Mouse (Mus musculus): Measurements from ENCODE around the gene Itk.
"Not testable (repeated sequence)": the region's sequence is repeated elsewhere in the genome, so short reads cannot be mapped to it uniquely, and the experiment has no call there.

The Itk gene

DNA sequence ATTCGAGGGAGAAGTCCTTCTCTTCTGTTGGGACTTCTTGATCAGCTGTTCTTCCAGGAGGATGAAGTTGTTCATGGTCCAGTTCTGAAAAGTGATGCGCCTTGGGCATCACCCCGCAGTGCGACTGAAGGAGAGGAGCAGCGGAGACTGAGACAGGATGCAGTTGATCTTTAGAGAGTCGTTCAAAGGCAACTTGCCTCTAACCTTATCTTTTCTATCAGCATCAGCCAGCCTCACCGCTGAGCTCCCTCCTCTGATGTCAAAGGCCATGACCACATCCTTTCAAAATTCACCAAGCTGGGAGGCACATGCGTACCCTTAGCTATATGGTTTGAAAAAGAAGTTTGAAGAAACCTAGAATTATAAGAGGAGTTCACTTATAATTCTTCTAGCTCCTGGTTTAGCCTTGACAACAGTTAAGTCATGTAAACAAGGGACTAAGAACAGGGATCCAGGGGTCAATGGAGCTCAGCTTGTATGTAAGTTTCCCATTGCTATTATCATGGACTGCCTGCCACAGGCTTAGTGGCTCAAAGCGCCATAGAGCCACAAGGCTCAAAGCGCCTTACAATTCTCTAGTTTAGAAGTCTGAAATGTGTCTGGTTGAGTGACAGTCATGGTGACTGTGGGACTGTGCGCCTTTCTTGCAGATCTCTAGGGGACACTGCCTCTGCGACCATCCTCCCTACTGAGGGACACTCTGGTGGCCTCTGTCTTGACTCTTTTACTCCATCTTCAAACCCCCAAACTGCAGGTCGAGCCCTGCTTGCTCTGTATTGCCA is at the start of gene Itk:
TSS of gene Itk (minus strand) at position 180 of the 782 bp plus-strand sequence.
- in situ Hi-C loops (cut with MboI; ENCODE audit: low sequenced_read_pairs) = no loop called here

DNA sequence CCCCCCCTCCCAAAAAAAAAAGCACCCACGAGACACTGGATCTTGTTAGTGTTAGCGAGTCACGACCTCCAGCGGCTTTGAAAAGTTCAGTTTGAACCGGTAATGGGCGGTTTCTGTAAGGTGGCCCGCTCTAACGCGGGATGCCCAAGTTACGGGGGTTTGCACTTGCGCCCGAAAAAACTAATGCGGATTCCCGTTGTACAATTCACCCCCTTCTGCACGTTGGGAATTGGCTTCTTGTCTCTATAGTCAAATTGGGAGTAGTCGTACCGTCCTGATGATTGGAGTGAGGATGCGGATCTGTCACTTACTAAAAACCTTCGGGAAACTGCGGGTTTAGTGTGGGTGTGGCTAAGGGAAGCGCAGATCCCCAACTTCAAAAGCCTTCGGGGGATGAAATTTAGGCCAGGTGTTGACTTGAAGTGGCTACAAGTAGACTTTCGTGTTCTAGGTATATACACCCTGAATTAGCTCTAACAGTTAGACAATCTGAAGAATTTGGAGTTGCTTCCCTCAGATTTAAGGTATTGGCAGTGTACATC is 48.2 kb upstream of the Itk start:
- in situ Hi-C loops (cut with MboI; ENCODE audit: low sequenced_read_pairs) = loop anchor here (10.0 kb wide), 1 partner anchor 133 kb away; no protein-coding TSS in a partner anchor

DNA sequence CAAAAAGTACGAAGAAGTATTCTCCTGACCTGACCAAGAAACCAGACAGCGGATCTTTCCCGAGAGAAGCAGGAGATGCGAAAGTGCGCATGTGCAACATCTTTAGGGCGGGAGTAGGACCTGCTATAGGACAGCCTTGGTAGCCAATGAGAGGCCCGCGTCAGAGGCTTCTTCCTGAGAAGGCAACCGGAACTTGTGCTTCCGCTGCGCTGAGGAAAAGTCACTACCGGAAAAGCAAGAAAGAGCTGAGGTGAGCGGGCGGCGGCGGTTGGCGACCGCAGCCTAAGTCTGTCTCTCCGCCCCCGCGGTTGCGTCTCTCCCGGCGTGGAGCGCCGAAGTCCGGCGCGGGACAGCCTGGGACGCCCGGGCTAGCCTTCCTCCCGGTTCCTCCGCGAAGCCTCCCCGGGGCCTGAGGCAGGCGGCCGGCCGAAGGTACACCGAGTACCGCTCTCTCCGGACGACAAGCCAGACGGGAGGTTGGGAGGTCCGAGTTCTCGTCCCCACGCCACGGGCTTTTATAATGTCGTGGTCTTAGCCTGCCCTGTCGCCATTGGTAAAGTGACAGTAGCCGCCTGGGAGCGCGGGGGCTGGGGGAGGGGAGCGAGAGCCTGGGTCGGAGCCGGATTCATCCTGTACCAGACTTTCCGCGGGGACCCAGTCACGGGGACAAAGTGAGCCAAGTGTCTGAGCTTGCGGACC is 47.6 kb upstream of the Itk start, which contains the start of gene Med7:
TSS of gene Med7 (plus strand) at position 166 of the 699 bp plus-strand sequence.
- in situ Hi-C loops (cut with MboI; ENCODE audit: low sequenced_read_pairs) = loop anchor here (10.0 kb wide), 1 partner anchor 132 kb away; no protein-coding TSS in a partner anchor

DNA sequence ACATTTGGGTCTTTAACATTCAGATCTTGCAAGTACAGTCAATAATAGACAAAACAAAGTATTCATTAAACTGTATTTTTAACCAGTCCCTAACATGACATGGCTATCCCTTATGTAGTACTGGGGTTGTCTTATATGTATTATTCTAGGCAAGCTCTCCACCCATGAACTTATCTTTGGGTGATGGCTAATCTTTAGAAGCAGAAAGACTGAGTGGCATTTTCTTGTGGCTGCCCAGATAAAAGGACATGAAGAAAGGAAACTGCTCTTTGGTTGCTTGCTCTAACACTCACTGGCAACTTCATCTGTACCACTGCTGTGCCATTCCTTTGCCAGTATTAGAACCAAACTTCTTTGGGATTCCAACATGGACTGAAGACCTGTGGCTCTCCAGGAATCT is 46.0 kb upstream of the Itk start:
- in situ Hi-C loops (cut with MboI; ENCODE audit: low sequenced_read_pairs) = loop anchor here (10.0 kb wide), 1 partner anchor 131 kb away; no protein-coding TSS in a partner anchor

DNA sequence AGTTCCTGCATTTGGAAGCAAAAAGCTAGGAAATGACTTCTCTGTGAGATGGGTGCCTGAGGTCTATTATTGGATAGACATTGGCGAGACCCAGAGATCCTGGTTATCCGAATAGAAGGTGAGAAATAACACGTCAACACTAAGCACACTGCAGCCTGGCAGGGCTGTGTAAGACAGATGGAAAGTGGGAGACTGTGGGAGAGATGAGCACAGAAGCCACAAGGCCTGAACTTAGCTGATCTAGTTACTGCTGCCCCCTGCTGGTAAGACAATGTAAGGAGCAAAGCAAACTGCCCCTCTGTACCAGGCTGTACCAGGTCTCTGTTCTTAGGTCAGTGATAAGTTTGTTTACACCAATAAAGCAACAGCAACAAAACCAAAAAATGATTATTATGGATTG is 41.8 kb upstream of the Itk start:
- in situ Hi-C loops (cut with MboI; ENCODE audit: low sequenced_read_pairs) = loop anchor here (10.0 kb wide), 1 partner anchor 126 kb away; no protein-coding TSS in a partner anchor

DNA sequence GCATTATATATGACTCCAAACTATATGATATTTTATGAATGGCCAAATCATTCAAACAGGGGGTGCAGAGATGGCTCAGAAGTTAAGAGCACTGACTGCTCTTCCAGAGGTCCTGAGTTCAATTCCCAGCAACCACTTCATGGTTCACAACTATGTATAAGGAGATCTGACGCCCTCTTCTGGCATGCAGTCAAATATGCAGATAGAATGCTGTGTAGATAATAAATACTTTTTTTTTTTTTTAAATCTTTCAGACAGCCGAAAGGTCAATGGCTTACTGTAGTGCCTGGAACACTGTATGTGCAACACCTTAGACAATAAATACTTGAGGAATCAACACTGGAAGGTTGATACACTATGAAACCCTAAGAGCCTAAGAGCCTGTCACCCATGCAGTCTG is 40.8 kb upstream of the Itk start:
- in situ Hi-C loops (cut with MboI; ENCODE audit: low sequenced_read_pairs) = loop anchor here (10.0 kb wide), 1 partner anchor 125 kb away; no protein-coding TSS in a partner anchor

DNA sequence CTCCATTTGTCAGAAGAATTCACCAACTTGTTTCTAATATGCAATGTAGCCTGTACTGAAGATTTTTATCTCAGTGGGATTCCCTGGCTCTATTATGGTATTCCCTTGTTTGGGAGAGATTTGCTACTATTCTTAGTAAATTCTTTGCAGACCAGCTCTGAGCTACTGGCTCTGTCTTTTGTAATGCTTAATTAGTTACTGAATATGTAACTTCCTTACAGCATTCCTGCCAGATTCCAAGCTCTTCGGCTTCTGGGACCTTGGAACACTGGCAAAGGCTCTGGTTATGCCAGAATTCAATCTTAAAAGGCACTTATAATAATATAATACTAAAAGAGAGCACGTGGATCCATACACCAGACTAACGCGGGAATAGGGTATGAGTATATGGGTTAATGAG is 38.8 kb upstream of the Itk start:
- in situ Hi-C loops (cut with MboI; ENCODE audit: low sequenced_read_pairs) = not testable (repeated sequence)

DNA sequence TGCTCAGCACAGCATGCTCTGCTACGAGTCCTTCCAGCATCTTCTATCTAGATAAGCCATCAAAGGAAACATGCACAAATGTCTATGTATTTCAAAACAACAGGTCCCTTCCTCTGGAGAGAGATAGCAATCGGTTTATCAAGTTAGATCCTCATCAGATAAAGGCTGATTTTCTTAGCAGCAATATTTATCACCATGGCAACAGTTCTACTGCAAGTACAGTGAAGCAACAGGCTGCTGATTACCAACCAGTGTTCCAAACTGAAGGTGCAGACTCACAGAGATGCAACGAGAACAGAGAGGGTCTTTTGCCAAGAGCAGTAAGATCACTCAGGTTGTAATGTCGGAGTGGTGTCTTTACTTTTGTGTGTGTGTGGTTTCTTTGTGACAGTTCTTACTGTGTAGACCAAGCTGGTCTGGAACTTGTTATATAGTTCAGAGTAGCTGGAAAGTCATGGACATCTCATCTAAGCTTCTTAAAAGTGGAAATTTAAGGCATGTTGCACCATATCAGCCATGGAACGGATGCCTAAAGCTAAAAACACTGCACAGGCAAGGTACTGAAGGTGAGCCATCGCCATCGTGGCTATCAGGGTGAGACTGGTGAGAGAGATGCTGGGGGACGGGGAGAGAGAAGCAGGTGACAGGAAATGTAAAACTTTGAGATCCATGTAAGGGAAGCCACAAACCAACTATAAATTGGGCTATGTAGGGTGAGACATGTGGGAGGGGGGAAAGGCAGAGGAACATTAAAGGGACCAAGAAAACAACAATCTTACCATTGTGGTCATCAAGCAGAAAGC is 32.0 kb upstream of the Itk start:
- in situ Hi-C loops (cut with MboI; ENCODE audit: low sequenced_read_pairs) = no loop called here

DNA sequence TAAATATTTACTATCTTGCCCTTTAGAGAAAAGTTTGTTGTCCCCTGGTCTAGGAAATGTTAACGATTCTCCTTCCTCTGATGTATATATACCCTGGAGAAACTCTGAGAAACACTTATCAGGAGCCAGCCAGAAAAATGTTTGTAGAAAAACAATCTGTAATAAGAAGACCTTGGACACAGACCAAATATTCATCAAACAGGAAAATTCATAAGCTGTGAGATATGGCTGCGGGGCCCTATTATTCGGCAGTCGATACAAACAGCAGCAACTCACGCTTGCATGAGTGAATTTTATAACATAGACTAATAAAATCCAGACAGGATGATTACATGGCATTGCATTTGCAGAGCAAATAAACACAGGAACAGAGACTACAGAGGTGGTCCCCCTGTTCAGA is 29.5 kb upstream of the Itk start:
- in situ Hi-C loops (cut with MboI; ENCODE audit: low sequenced_read_pairs) = no loop called here

DNA sequence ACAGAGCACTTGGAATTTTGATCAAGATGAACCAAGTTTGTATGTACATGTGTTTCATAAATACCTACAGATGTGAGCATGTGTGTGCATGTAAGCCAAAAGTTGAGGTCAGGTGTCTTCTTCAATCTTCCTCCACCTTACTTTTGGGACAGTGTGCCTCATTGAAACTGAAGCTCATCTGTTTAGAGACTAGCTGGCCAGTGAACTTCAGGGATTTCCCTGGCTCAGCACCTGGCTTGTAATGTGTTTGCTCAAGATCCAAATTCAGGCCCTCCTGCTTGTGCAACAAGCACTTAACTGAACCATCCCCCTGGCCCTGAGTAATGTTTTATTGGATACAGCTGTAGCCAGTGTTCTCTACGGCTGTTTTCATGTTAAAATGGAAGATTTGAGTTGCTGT is 29.1 kb upstream of the Itk start:
- in situ Hi-C loops (cut with MboI; ENCODE audit: low sequenced_read_pairs) = no loop called here

DNA sequence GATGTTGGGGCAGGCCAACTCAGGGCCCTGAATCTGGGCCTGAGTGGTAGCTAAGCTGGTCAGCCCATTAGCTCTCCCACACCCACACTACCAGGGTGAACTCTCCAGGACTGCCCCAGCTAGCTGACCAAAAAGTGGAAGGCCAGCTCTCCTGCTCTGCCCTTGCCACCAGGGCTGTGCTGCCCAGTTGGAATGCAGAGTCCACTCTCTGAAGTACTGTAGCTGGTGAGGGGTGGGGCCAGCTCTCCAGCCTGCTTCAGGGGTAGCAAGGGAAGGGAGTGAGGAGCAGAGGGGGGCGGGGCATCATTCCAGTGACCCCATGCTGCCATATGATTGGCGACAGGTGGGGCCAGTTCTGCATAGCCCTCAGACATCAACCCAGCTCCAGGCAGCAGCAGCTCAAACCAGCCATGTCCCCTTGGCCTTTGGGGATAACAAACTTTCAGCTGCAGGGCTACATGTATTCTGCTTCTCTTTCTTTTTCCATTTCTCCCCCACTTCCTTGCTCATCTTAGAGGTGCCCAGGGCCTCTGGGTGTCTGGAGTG is 20.8 kb upstream of the Itk start:
- in situ Hi-C loops (cut with MboI; ENCODE audit: low sequenced_read_pairs) = no loop called here

DNA sequence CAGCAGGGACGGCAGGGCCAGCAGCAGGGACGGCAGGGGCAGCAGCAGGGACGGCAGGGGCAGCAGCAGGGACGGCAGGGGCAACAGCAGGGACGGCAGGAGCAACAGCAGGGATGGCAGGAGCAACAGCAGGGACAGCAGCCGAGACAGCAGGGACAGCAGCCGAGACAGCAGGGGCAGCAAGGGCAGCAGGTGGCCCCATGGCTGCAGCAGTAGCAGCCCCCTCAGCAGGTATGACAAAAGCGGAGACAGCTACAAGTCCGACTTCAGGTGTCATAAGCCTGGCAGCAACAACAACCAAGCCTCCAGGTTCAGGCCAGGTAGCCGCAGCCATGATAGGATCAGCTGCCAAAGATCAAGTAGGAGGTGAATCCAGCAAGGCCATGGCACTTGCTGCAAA is 17.4 kb upstream of the Itk start:
- in situ Hi-C loops (cut with MboI; ENCODE audit: low sequenced_read_pairs) = loop anchor here (10.0 kb wide), 1 partner anchor 92 kb away; the partner anchor contains the start of gene Cyfip2

DNA sequence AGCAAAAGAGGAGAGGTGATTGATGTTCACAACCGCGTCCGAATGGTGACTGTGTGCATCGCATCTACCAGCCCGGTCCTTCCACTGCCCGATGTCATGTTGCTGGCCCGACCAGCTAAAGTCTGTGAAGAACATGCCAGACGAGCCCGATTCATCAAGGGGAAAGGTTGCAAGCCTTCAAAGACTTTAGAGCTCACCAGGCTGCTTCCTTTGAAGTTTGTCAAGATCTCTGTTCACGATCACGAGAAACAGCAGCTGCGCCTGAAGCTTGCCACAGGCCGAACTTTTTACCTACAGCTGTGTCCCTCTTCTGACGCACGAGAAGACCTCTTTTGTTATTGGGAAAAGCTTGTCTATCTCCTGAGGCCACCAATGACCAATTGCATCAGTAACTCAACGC is 15.7 kb upstream of the Itk start:
- in situ Hi-C loops (cut with MboI; ENCODE audit: low sequenced_read_pairs) = loop anchor here (10.0 kb wide), 1 partner anchor 90 kb away; the partner anchor contains the start of gene Cyfip2

DNA sequence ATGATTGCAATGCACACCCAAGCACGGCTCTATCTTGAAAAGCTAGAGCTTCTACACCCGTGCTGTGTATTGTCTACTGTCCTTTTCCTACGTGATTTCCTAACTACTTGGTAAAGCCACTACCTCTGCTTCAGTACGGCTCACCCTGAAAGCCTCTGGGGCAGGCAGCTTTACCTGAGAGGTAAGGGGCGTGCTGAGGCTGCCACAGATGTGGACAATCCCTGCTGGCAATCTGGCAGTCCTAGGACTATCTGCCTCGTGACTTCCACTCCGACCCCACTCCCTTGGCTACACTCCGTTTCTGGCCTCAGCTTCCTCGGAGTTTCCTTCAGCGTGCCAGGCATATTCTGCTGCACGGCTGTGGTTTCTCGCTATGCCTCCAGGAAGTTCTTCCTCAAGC is 12.2 kb upstream of the Itk start:
- in situ Hi-C loops (cut with MboI; ENCODE audit: low sequenced_read_pairs) = loop anchor here (10.0 kb wide), 1 partner anchor 87 kb away; the partner anchor contains the start of gene Cyfip2

DNA sequence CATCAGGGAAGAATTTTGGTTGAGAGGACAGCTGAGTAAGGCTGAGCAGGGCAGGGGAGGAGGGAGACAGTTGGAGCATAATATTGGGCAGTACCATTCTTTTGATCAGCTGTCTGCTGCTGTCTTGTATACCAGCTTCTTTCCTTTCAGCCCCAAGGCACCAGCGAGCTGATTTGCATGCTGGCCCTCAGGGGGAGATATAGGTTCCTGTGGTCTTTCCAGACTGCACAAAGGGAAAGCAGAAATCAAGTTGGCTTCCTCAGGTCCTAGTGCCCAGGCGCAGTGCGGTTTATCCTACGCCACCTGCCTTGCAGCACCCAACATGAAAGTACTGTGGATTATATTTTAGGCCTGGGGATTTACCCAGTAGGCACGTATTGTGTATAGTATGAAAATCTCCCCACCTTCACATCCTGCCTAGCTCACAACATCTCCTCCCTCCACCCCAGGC is 9.6 kb upstream of the Itk start:
- in situ Hi-C loops (cut with MboI; ENCODE audit: low sequenced_read_pairs) = no loop called here

DNA sequence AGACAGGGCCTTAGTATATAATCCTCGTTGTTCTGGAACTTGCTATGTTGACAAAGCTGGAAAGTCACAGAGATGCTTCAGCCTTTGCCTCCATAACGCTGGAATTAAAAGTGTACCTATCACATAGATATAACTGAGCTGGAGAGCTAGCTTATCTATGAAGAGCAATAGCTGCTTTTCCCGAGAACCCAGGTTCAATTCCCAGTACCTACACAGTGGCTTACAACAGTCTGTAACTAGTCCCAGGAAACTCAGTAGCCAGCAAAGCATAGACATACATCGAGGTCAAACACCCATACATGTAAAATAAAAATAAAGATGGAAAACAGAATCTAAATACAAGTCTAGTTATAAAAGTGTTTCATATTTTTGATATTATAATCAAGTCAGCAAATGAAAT is 9.2 kb upstream of the Itk start:
- in situ Hi-C loops (cut with MboI; ENCODE audit: low sequenced_read_pairs) = no loop called here

DNA sequence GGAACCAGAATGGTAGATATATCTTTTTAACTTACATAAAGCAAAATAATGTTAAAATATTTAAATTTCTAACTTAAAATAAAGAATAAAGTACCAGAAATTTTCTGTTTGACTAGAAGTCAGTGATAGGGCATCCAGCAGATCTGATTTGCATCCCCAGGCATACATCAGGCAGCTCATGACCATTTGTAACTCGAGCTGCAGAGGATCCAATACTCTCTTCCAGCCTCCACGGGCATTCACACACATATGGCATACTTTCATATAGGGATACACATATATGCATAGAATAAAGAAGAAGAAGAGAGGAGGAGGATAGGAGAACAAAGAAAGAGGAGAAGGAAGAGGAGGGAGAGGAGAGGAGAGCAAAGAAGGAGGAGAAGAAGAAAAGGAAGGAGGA is 8.6 kb upstream of the Itk start:
- in situ Hi-C loops (cut with MboI; ENCODE audit: low sequenced_read_pairs) = no loop called here

DNA sequence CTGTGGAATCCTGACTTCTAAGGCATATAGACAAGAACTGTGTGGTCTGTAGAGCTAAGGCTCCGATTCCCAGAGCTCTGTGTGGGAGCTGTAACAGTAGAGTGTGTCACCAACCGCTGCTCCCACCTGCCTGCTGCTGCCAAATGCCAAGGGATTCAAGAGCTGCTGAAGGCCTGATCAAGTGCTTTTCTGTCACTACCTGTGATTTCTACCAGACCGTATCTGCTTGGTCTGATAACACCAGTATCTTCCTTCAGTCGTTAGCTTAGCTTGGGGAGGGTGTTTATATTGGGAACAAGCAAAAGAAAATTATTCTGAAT is 7.5 kb upstream of the Itk start:
- in situ Hi-C loops (cut with MboI; ENCODE audit: low sequenced_read_pairs) = no loop called here

DNA sequence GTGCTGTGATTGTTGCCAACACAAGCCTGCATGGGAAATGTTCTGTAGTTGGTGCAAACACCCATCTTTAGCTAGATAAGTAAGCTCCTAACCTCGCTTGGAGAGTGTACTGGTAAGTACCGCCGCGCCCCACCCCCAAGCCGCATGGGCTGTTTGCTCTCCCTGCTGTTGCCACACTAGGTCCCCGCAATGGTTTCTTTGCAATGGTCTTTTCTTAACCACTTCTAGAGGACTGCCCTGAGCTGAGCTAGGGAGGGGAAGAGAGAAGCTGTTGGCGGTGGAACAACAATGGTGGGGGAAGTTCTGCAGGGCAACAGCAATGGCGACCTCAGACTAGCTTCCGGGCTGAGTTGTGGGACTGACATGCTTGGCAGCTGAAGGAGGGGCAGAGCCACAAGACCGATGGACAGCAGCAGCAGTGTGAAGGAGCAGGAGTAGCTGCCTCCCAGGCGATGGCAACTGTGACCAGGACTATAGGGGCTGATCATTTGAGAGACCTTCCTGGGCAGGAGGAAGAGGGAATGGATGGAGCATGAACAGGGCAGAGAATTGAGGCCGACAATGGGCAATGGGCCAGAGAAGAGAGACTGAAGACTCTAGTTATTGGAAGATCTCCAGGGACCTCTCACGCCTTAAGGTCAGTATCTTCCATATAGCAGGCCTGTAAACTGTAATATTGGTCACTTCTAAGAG is 7.0 kb upstream of the Itk start, which contains the start of gene Fam71b:
TSS of gene Fam71b (plus strand) at position 393 of the 693 bp plus-strand sequence.
- in situ Hi-C loops (cut with MboI; ENCODE audit: low sequenced_read_pairs) = no loop called here

DNA sequence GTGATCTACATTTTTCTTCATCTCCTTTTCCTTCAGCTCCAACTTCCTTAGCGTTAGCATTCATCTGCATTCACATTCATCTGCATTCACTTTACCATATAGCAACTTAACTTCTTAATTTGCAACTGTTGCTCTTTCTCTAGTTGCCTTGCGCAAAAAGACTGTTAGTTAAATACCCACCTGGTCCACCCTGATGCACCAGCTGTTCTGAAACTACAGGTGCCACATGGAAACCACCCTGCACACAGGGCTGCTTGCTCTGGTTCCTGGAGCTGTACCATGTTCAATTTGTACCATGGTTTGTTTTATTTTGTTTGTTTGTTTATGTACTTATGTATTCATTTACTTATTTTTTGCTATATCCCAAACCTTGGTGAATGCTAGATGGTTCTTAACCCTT is 6.4 kb upstream of the Itk start:
- in situ Hi-C loops (cut with MboI; ENCODE audit: low sequenced_read_pairs) = no loop called here
